Mouse (Mus musculus): ENCODE measurements around the gene Ank. TPM values are rescaled to one million over a fixed set of nuclear protein-coding genes. Genes with fewer than 3 reads are reported as not detected.

Gene Ank
- total RNA-seq, 2 experiments from 2014 or later = 147 to 148 TPM

DNA sequence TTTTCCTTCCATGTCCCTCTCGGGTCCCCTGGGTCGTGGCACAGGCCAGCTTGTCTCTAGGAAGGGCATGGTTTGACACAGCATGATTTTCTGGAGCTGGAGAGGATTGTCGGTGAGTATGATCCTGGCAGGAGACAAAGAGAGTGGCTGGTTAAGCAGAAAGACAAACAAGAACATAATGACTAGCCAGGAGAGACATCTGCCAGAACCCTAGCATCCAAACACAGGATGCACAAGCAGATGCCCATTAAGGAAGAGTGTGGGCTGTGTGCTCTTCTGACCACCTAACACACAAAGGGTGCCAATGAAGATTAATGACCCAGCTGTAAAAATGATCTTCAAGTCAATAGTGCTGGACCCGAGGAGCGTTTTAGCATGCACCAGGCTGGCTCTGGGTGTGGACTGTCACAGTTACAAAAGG lies 29.5 kb downstream of the Ank start:
- peak in 1 of 2 experiments; percentile 54 for DNase-seq (ENCODE audit: low spot score in 2 of 2)

DNA sequence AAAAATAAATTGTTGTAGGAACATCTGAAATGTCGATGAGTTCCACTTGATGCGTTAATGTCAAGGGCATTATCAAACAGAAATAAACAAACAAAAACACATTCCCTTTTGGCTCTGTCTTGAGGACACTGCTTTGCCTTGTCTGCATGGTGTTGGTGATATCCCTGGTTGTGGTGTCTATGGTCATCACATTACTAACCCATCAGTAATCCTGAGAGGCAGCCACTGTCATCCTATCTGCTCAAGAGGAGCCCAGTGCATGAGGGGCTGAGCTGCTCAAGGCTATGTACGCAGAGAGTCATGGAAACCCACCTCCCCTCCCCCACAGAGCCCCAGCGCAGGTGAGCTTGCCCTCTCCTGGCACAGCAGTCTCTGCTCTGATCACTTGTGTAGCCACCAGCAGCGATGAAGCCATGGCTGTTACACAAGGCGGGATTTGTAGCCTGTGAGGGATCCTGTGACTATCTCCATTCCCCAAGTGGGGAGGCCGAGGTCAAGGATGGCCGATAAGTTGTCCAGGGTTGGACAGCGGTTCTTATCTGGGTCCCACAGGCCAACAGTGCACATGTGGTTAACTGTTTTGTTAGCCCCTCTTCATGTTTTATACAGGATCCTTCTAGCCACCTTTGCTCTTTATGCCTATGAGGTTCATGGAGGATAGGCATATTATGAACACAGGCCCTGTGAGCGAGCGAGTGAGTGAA lies 30.3 kb downstream of the Ank start:
- no peak for DNase-seq (ENCODE audit: low spot score in 2 of 2)

DNA sequence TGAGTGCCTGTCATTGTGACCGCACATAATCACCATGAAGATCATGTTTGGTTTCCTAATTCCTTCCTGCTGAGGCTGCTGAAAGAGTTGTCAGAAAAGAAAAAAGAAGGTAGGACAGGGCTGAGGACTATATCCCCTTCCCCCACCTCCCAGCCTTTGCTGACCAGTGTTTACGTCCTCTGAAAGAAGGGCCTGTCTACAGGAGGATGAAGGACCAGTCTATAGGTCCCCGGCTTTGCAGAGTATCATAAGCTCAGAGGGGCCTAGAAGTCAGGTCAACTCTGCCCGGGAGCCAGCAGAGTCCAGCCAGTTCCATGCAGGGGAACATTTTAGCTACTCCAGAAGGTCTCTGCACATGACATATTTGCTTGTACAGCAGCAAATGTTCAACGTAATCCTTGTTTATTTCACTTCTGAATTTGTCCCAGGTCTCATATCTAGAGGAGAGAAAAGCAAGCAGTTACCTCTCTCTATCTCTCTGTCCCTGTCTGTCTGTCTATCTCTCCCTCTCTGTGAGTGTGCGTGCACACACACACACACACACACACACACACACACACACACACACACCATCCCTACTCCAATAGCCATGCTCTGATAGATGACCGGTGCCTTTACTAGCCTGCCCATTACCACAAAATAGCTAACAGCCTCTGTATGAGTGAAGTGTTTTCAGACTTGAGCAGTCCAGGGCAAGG lies 31.0 kb downstream of the Ank start:
- no peak for DNase-seq (ENCODE audit: low spot score in 2 of 2)

DNA sequence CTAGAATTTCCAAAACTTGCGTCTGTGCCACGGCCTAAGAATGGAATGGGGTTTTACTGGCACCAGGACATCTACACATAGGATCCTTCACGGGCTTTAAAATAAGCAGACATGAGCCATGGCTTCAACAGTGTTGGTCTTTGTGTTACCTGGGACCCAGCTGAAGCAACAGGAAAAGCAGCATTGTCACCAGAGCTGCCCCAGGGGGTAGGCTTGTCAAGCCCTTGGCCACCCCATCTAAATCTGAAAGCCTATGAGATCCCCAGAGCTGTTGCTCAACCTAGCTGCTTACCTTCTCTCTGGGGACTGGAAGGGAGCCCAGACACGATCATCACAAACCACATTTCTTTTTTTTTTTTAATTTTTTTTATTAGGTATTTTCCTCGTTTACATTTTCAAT lies 31.6 kb downstream of the Ank start:
- DNase-seq (ENCODE audit: low spot score in 2 of 2) = no peak

DNA sequence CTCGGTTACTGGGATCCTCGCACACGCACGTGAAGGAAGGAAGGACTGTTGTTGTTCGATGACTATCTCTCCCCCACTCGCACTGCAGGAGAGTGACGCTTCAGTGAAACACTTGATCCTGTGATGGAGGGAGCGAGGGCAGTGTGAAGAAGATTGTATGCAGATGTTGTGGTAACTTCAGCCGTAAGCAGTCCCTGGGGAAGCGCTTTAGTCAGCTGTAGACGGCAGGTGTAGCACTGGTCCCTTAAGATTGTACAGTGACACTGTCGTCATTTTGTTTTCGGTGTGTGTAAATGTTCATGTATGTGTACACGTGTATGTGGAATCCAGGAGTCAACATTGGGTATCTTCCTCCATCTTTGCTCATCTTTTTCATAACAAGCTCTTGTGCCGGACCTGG lies 33.9 kb downstream of the Ank start:
- DNase-seq (ENCODE audit: low spot score in 2 of 2) = no peak

DNA sequence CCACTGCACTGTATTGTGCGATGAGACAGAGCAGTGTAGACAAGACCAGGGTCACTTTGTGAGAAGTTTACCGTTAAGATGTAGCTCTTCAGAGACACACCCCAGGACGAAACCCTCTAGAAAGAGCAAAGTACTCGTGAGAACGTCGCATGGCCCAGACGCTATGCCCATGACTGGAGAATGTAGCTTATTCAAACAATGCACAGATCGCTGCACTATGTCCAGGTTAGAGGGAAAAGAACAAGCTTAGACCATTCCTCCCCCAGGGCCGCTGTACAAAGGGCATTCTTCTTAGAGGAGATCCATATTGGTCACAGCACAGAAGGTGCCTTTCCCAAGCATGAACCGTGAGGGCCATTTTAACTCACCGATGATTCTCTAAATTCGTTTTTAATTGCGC lies 35.9 kb downstream of the Ank start:
- no peak for DNase-seq (ENCODE audit: low spot score in 2 of 2)

DNA sequence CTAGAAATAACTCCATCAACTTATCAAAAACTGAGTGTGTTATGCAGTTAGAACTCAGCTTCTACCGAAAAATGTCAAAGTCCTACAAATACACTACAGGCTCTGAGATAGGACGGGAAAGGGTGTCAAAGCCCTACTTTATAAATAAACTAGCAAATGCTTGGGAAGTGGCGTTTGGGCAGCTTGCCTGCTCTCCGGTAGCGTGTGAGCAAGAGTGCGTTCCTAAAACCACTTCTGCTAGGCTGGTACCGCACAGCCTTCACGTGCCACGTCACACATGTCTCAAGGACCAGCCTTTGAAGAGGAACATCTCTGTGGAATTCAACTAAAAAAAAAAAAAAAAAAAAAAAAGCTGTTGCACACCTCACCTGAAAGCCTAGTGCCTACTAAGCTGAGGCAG lies 36.7 kb downstream of the Ank start:
- no peak for DNase-seq (ENCODE audit: low spot score in 2 of 2)

DNA sequence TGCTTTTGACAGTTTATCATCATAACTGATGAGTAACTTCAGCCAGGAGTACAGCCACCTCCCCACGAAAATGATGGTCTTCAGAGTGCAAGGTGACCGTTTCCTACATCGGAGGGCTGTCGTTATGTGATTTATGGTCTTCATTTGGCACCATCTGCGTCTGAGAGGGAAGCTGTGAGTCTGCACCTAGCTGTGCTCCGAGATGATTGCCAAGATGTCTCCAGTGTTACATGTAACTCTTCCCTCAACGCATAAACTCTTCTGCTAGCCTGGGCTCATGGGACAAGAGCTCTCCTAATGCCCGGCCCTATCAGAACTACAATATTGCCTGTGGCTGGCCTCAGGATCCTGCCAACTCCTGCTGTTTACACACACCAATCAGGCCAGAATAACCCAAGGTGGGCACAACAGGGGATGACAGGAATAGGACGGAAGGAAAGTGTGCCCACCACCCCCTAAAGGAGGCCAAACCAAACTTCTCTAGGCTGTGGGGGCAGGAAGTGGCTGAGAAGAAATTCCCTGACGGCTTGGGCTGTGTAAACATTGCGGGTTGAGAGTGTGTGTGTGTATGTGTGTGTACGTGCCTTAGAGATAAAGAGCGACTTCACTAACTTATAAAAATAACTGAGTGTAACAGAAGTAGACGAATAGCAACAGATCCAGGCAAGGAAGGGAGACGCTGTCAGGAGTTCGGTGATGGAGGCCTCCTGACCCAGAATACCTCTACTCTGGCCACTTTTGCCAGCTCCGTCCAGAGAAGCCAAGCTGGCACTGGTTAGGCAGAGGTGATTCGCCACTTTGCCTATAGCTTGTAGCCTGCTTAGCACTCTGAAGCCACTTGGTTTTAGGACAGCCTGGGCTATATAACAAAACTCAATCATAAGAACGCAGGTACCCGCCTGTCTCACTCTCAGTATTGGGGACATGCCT lies 37.6 kb downstream of the Ank start:
- DNase-seq (ENCODE audit: low spot score in 2 of 2) = no peak

DNA sequence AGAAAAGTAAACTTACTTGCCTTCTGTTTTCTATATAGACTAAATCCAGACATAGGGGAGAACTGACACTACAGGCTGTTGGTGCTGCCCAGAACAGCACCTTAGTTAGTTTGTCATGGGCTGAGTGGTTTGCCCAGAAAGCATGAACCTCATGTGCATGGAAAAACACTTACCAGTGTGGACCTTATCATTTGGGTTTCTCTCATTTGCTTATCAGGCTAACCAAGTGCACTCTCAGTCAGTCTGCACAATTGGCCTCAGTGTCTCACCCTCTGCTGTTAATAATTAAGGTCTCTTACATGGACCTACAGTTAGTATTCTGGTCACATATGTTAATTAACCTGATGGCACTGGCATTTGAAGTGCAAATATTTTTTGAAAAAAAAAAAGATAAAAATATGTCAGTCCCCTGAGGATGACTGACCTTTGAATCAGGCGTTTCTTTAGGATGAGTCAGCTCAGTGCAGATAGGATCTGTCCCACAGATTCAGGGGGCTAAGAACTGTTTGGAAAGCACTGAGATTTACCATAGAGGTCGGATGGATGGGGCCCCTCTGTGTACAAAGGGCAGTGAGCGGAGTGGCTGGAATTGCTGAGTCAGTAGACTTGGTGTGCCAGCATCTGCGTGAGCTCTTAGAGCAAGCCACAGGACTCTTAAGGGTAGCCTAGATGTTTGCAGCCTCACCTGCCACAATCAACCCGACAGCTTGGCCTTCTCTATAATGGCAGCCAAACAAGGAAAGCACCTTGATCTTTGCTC lies 39.8 kb downstream of the Ank start:
- DNase-seq (ENCODE audit: low spot score in 2 of 2) = no peak

DNA sequence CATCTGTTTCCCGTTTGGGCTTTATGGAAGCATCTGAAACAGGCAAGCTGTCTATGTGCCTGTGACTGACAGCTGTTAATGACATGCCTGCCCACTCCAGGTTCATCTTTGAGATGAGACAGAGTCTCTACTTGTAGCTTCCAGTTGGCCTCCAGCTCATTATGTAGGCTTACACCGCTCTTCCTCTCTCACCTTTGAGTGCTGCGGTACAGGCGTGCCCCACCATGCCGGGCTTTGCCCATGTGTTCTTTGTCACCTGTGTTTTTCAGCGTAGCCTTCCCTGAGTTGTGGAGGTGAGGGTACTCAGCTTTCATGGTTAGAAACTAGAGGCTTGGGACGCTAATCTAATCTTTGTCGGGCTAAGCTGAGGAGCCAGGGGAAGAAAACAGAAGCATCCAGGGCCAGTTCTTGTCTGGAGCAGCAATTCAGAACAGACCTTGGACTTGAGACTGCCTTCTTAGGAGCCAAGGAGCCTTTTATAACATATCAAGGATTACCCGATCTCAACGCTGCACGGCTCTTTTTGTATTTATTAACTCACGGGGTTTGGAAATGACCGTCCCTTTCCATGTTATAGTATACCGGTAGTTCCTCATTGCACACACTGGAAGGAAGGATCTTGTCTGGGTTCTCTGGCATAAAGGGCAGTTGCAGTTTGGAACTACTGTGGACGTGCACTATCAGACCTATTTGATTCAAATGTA lies 40.6 kb downstream of the Ank start:
- no peak for DNase-seq (ENCODE audit: low spot score in 2 of 2)

DNA sequence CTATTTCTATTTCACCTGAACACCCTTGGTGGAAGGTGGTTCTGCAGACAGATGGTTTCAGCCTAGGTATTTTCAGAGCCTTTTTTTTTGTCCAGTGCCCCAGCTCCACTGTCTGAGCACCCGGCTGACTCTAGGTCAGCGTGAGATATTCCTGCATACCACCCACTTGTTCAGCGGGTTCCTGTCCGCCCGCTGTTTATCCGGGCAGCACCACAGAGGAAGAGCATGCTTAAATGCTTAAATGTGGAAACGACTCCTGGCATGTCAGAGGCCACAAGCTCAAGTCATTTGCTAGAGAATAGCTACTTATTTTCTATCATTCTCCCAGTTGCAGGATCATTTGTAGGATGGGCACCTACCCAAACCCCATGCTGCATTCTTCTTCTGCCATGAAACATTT lies 41.7 kb downstream of the Ank start:
- no peak for DNase-seq (ENCODE audit: low spot score in 2 of 2)

DNA sequence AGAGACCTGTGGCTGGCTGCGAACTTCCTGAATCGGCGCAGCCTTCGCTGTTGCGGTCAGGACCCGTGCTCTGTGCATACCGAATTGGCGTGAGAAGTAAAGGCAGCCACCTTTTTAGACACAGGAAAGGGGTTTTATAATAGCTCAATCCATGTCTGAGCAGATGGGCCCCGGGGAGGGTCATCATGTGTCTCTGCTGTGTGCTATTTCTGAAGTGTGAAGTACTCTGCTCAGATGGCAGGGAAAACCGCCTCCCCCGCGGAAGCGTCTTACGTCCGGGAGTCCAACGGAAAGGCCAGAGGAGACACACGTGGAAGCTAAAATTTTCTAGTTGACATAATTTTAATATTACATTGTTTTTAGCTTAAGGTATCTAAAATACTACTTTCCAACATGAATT lies 42.5 kb downstream of the Ank start:
- no peak for DNase-seq (ENCODE audit: low spot score in 2 of 2)

DNA sequence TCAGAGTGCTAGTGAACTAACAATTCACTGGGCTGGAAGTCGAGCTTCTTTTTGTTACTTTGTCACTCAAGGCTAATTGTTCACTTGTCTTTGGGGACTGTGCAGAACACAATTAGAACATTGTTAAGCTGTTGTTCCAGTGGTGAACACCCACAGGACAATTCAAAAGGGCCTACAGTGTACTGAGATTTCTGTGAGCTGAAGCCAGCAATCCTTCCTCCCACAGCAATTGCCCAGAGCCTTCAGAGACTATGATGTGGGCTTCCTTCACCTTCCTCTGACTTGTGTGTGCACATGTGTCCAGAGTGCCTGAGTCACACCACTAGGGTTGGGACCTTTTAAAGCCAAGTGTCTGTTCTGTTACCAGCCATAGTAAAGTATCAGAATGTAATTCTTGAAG lies 50.5 kb downstream of the Ank start:
- no peak for DNase-seq (ENCODE audit: low spot score in 2 of 2)

DNA sequence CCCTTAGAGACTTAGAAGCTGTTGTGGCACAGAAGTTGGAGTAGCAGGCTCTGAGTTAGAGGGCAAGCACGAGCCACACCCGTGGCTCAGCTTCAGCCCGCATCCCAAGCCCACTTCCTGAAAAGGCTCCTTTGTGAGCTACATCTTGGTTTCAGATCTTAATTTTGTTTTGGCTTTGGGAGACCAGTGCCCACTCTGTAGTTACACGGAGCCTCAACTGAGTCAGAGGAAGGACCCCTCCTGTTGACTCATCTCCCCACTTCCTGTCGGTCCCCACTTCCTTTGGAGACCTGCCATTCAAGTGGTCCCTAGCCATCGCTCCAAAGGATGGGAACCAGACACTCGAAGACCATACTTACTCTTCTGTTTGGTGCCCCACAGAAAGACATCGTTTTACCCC lies 51.5 kb downstream of the Ank start:
- no peak for DNase-seq (ENCODE audit: low spot score in 2 of 2)

DNA sequence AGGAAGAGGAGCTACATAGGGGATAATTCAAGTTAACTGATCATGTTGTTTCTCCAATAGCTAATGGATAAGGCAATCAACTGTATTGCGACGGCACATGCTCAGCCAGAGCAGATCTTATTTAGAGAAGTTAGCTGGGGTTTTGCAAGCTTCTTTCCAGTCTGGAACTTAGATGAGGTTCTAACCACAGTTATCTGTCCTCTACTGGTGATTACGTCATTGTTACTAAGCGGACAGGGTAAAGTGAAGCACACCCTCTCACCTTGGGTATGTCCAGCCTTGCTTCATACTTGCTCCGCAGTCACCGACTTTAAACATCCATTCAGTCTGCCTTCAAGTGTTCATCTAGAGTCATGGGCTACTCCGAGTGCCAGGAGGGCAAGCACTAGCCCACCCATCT lies 53.4 kb downstream of the Ank start:
- DNase-seq (ENCODE audit: low spot score in 2 of 2) = no peak

DNA sequence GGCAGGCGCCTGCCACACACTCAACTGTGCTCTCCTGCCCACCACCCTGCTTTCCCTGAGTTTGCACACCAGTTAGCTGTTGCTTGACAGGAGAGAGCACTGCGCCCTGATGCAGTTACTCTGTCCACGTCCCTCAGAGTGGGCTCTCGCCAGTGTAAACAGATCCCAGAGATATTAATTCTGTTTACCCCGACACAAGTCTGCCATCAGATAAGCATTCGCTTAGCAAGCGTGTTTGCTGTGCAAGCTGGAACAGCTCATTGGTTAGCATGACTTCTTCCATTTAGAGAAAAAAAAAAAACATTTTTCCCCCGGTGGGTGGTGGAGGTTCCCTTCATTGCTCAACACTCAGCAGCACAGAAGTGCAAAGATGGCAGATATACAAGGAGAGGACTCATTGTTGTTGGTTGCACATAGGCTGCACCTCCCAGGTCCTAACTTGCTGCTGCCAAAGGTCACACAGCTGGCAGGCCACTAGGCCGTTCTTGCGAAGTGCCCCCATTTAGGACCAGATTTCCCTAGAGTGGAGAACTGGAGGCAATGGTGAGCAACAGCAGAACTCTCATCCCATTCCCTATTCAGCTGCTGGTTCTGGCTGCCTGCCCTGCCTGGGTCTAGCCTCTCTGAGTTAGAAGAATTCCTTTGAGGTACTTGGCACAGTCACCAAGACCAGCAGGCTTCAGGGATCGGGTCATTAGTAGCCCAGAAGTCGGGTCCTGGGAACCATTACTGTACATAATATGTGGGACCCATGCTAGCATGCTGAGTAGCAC lies 58.9 kb downstream of the Ank start:
- peak in 1 of 2 experiments; percentile 42 for DNase-seq (ENCODE audit: low spot score in 2 of 2)

DNA sequence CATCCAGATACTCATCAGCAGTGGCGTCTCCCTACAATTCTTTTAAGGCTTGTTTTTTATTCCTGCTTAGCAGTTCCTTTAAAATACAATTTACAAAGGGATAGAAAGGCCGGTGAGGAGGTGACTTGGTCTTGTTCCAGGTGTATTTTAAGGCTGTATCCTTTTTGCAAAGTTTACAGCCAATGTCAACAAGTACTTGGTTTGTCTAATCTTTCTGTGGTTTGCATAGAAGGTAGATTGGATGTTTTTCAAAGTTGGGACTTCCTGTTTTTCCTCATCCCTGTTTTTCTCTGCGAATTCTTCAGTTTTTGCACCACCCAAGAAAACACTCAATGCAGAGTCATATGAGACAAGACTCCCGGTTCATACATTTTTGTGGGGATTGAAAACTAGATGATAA lies 62.4 kb downstream of the Ank start:
- DNase-seq (ENCODE audit: low spot score in 2 of 2) = no peak

DNA sequence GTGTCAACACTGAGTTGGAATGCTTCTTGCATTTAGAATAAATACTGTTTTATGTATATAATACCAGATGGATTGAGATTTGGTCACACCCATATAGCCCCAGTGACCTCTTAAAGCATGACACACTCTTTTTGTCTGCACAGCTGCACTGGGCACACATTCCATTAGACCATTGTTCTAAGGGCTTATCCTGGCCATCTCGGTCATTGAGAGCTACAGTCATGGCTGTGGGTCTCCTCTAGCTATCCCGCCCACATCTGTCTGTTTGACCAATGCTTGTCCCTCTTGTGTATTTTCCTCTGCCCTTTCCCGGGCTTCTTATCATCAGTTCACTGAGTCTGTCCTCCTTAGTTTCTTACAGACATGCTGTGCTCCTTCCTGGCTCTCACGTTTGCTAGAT lies 63.5 kb downstream of the Ank start:
- no peak for DNase-seq (ENCODE audit: low spot score in 2 of 2)

DNA sequence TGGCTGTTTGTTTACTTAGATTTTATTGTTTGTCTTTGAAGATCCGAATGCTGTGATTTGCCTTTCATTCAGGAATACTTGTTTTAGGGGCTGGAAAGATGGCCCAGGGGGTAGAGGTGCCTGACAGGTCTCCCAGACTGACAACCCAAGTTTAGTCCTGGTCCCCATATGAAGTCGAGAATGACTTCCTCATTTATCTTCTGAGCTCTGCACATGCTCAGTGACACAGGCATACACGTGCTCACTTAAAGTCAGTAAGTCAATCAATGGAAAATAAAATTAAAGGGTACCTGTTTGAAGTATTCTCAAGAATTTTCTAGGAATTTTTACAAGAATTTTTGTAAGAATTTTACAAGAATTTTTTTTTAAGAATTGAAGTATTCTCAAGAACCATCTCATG lies 66.6 kb downstream of the Ank start:
- no peak for DNase-seq (ENCODE audit: low spot score in 2 of 2)

DNA sequence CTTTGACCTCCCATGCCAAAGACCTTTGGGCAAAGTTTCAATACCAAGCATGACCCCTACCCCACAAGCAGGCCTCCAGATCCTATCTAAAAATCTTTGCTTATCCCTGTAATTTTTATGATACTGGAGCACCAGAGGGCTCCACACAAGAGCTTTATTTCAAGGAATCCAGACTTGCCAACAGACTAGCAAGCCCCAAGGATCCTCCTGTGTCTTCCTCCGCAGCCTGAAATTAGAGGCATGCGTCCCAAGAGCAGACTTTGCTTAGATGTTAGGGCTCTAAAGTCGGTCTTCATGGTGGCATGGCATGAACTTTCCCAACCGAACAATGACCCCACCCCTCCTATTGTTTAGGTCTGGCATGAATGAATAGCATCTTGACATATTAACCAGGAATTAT lies 69.2 kb downstream of the Ank start:
- DNase-seq (ENCODE audit: low spot score in 2 of 2) = no peak
